In genomic region chr4:26630553-26631206, GRCm38 (mm10) we compare ENCODE assay signal across 22 mouse cellular contexts.
DNase-seq lines count a peak whose midpoint lies in the region; ATAC-seq and TF ChIP-seq lines count a peak whose summit lies in the region.
"Had no signal": no experiment of that assay in that cellular context is flagged by ENCODE, and none has a peak within 500 bp of the region (broad histone marks: within the 10 kb centered on the region; RNA-seq: fewer than 3 reads in every experiment).

No protein-coding gene starts in this region.

- H3K4me3 ChIP-seq in forebrain, embryonic 13.5 days, result no peak overlapping the region
- no peak overlapping the region for H3K4me3 ChIP-seq in forebrain, postnatal 0 days (ENCODE audit: low read depth, low read length)
- no peak overlapping the region for H3K4me3 ChIP-seq in neural tube, embryonic 12.5 days
- no peak overlapping the region for H3K4me3 ChIP-seq in neural tube, embryonic 15.5 days (replicated peaks)
- H3K4me3 ChIP-seq in neural tube, embryonic 14.5 days (ENCODE audit: low read depth, low read length), result no peak overlapping the region
- H3K4me3 ChIP-seq: heart, embryonic 13.5 days; limb, embryonic 12.5 days; liver, embryonic 12.5 days; megakaryocyte, embryonic 14.5 days; midbrain, embryonic 15.5 days had no signal

- 15% methylated on average over 1 of the region's 1 CpGs for WGBS in forebrain, embryonic 13.5 days
- WGBS in forebrain, postnatal 0 days, result 9% methylated on average over 1 of the region's 1 CpGs
- 45% methylated on average over 1 of the region's 1 CpGs for WGBS in neural tube, embryonic 12.5 days
- whole genome bisulfite sequencing in neural tube, embryonic 15.5 days, result 14% methylated on average over 1 of the region's 1 CpGs
- 20% methylated on average over 1 of the region's 1 CpGs for whole genome bisulfite sequencing in neural tube, embryonic 14.5 days

- H3K9me3 ChIP-seq in forebrain, embryonic 13.5 days (replicated peaks), result no peaks in the 10 kb centered on the region
- no peaks in the 10 kb centered on the region for H3K9me3 ChIP-seq in forebrain, postnatal 0 days (ENCODE audit: low read length)
- no peaks in the 10 kb centered on the region for H3K9me3 ChIP-seq in neural tube, embryonic 12.5 days
- no peaks in the 10 kb centered on the region for H3K9me3 ChIP-seq in neural tube, embryonic 15.5 days (replicated peaks)
- no peaks in the 10 kb centered on the region for H3K9me3 ChIP-seq in neural tube, embryonic 14.5 days (ENCODE audit: control insufficient read depth, low read length)
- H3K9me3 ChIP-seq: heart, embryonic 13.5 days; limb, embryonic 12.5 days; liver, embryonic 12.5 days; megakaryocyte, embryonic 14.5 days; midbrain, embryonic 15.5 days had no signal

- DNase-seq in forebrain, postnatal 0 days, result no peak
- peak; percentile 77 for DNase-seq in Muller cell, postnatal 12 days (ENCODE audit: inconsistent ontology term)
- no peak for DNase-seq in kidney, adult 8-10 months
- DNase-seq: adrenal gland, postnatal 14 days; cerebellum, adult 18-20 months; gastrocnemius, postnatal 10 days; heart, adult 11 months; kidney, adult 9 months; kidney, postnatal 4 days; lung, adult 2 months had no signal

- no peak overlapping the region for H3K9ac ChIP-seq in forebrain, embryonic 13.5 days
- H3K9ac ChIP-seq in forebrain, postnatal 0 days, result no peak overlapping the region
- H3K9ac ChIP-seq in neural tube, embryonic 12.5 days, result no peak overlapping the region
- H3K9ac ChIP-seq in neural tube, embryonic 15.5 days (replicated peaks), result no peak overlapping the region
- H3K9ac ChIP-seq in neural tube, embryonic 14.5 days (replicated peaks; ENCODE audit: low read depth, low read length), result no peak overlapping the region
- H3K9ac ChIP-seq: heart, embryonic 13.5 days; limb, embryonic 12.5 days; liver, embryonic 12.5 days; midbrain, embryonic 15.5 days had no signal

- H3K27me3 ChIP-seq in forebrain, embryonic 13.5 days, result no peaks in the 10 kb centered on the region
- no peaks in the 10 kb centered on the region for H3K27me3 ChIP-seq in forebrain, postnatal 0 days (ENCODE audit: insufficient read depth, low read length)
- no peaks in the 10 kb centered on the region for H3K27me3 ChIP-seq in neural tube, embryonic 12.5 days (replicated peaks)
- H3K27me3 ChIP-seq in neural tube, embryonic 15.5 days (replicated peaks), result no peaks in the 10 kb centered on the region
- no peaks in the 10 kb centered on the region for H3K27me3 ChIP-seq in neural tube, embryonic 14.5 days (ENCODE audit: control insufficient read depth, insufficient read depth, low read length)
- H3K27me3 ChIP-seq: heart, embryonic 13.5 days; limb, embryonic 12.5 days; liver, embryonic 12.5 days; megakaryocyte, embryonic 14.5 days; midbrain, embryonic 15.5 days had no signal

- ATAC-seq in forebrain, embryonic 13.5 days, result peak; percentile 72; the same call in 1 of the 2 replicates
- no peak for ATAC-seq in forebrain, postnatal 0 days
- 0 out of 2 replicates have a peak, but pooled peaks have one; percentile 37 for ATAC-seq in neural tube, embryonic 12.5 days (ENCODE audit: low FRiP score, low read depth)
- no peak for ATAC-seq in neural tube, embryonic 15.5 days (ENCODE audit: low FRiP score)
- ATAC-seq in neural tube, embryonic 14.5 days (ENCODE audit: low read depth), result peak; percentile 71
- ATAC-seq: activated CD4-positive, CD25-positive, alpha-beta regulatory T cell, adult 4 months; inflammation-experienced regulatory T-cells, adult 6 months; liver, embryonic 12.5 days; midbrain, embryonic 15.5 days had no signal

- H3K27ac ChIP-seq in forebrain, embryonic 13.5 days, result no peak overlapping the region
- no peak overlapping the region for H3K27ac ChIP-seq in forebrain, postnatal 0 days (ENCODE audit: low read depth, low read length)
- no peak overlapping the region for H3K27ac ChIP-seq in neural tube, embryonic 12.5 days
- no peak overlapping the region for H3K27ac ChIP-seq in neural tube, embryonic 15.5 days (replicated peaks)
- H3K27ac ChIP-seq in neural tube, embryonic 14.5 days (ENCODE audit: low read depth, low read length), result no peak overlapping the region
- H3K27ac ChIP-seq: heart, embryonic 13.5 days; limb, embryonic 12.5 days; liver, embryonic 12.5 days; midbrain, embryonic 15.5 days; stomach, postnatal 0 days had no signal

- H3K4me1 ChIP-seq in forebrain, embryonic 13.5 days, result peaks cover 8% of the 10 kb centered on the region; the same call in 1 of the 2 replicates
- H3K4me1 ChIP-seq in forebrain, postnatal 0 days (ENCODE audit: insufficient read depth), result no peaks in the 10 kb centered on the region
- H3K4me1 ChIP-seq in neural tube, embryonic 12.5 days, result no peaks in the 10 kb centered on the region
- H3K4me1 ChIP-seq in neural tube, embryonic 15.5 days, result no peaks in the 10 kb centered on the region
- no peaks in the 10 kb centered on the region for H3K4me1 ChIP-seq in neural tube, embryonic 14.5 days (ENCODE audit: control insufficient read depth, insufficient read depth, low read length)
- H3K4me1 ChIP-seq: heart, embryonic 13.5 days; limb, embryonic 12.5 days; liver, embryonic 12.5 days; megakaryocyte, embryonic 14.5 days; midbrain, embryonic 15.5 days had no signal

- TF ChIP-seq CTCF in forebrain, postnatal 0 days (IDR thresholded peaks at IDR 0.05; ENCODE audit: low read depth), result no peak

- no peaks in the 10 kb centered on the region for H3K36me3 ChIP-seq in forebrain, embryonic 13.5 days (ENCODE audit: poor library complexity, severe bottlenecking)
- no peaks in the 10 kb centered on the region for H3K36me3 ChIP-seq in forebrain, postnatal 0 days (ENCODE audit: insufficient read depth)
- H3K36me3 ChIP-seq in neural tube, embryonic 12.5 days, result no peaks in the 10 kb centered on the region
- H3K36me3 ChIP-seq in neural tube, embryonic 15.5 days, result no peaks in the 10 kb centered on the region
- H3K36me3 ChIP-seq in neural tube, embryonic 14.5 days (ENCODE audit: control insufficient read depth, insufficient read depth, low read length), result no peaks in the 10 kb centered on the region
- H3K36me3 ChIP-seq: heart, embryonic 13.5 days; limb, embryonic 12.5 days; liver, embryonic 12.5 days; midbrain, embryonic 15.5 days had no signal

- no peak overlapping the region for H3K4me2 ChIP-seq in forebrain, embryonic 13.5 days
- no peak overlapping the region for H3K4me2 ChIP-seq in forebrain, postnatal 0 days (ENCODE audit: low read depth)
- no peak overlapping the region for H3K4me2 ChIP-seq in neural tube, embryonic 12.5 days (replicated peaks)
- H3K4me2 ChIP-seq in neural tube, embryonic 15.5 days, result no peak overlapping the region
- no peak overlapping the region for H3K4me2 ChIP-seq in neural tube, embryonic 14.5 days (ENCODE audit: low read depth, low read length)
- H3K4me2 ChIP-seq: heart, embryonic 13.5 days; limb, embryonic 12.5 days; liver, embryonic 12.5 days; midbrain, embryonic 15.5 days had no signal

Comparison
In these comparisons a context has a peak if more than half of its experiments do, and no peak if none do; other contexts are left out.
1. ATAC-seq: peak in forebrain, embryonic 13.5 days (single experiment), neural tube, embryonic 12.5 days (single experiment) and neural tube, embryonic 14.5 days (single experiment); none in forebrain, postnatal 0 days (single experiment) and neural tube, embryonic 15.5 days (single experiment).